Mouse (Mus musculus) forebrain, embryonic 16.5 days (tissue): ENCODE measurements at regions not wholly inside any gene's neighbourhood (a gene's known extent, or its start where the extent isn't known, plus 50 kb on each side); places are given as distances from the start of the nearest gene placed in this dataset.

Experiments
- ATAC-seq: fragments of 200-750 bp; cut with Nextera tagmentation; 2 replicates; pipeline ENCODE4 v1.8.0; 2017; ENCODE audit warnings: mild to moderate bottlenecking, moderate library complexity
- H3K27ac ChIP-seq: fragments of 300-500 bp; sonication (generic); 2 replicates; pipeline ENCODE4 v1.5.1; 2014; ENCODE audit warnings: low read length, control low read depth
- H3K27me3 ChIP-seq: fragments of 300-500 bp; sonication (generic); replicated peaks from 2 replicates; pipeline ENCODE4 v1.6.1; 2014; ENCODE audit warnings: low read length; ENCODE audit not compliant: control insufficient read depth, insufficient read depth
- H3K36me3 ChIP-seq: fragments of 300-500 bp; sonication (generic); 2 replicates; pipeline ENCODE4 v1.6.1; 2014; ENCODE audit not compliant: control insufficient read depth, insufficient read depth
- H3K4me1 ChIP-seq: fragments of 300-500 bp; sonication (generic); replicated peaks from 2 replicates; pipeline ENCODE4 v1.6.1; 2014; ENCODE audit warnings: low read length; ENCODE audit not compliant: control insufficient read depth, insufficient read depth
- H3K4me2 ChIP-seq: fragments of 300-500 bp; sonication (generic); 2 replicates; pipeline ENCODE4 v1.6.1; 2014; ENCODE audit warnings: mild to moderate bottlenecking, low read length, control low read depth
- H3K4me3 ChIP-seq: fragments of 300-500 bp; sonication (generic); replicated peaks from 2 replicates; pipeline ENCODE4 v1.5.1; 2014; ENCODE audit warnings: mild to moderate bottlenecking, low read length, control low read depth
- H3K9ac ChIP-seq: fragments of 300-500 bp; sonication (generic); replicated peaks from 2 replicates; pipeline ENCODE4 v1.6.1; 2014; ENCODE audit warnings: low read depth, low read length, control low read depth
- H3K9me3 ChIP-seq: fragments of 300-500 bp; sonication (generic); 2 replicates; pipeline ENCODE4 v1.6.1; 2016; ENCODE audit warnings: low read length; ENCODE audit not compliant: control insufficient read depth
- WGBS: fragments of 180-500 bp; shearing (Covaris S2); extraction: QIAGEN DNeasy Blood & Tissue Kit; methylation state at CpG from one replicate; pipeline ENCODE4 v1.1.7; 2014; 5-methylcytosine and 5-hydroxymethylcytosine counted together

DNA sequence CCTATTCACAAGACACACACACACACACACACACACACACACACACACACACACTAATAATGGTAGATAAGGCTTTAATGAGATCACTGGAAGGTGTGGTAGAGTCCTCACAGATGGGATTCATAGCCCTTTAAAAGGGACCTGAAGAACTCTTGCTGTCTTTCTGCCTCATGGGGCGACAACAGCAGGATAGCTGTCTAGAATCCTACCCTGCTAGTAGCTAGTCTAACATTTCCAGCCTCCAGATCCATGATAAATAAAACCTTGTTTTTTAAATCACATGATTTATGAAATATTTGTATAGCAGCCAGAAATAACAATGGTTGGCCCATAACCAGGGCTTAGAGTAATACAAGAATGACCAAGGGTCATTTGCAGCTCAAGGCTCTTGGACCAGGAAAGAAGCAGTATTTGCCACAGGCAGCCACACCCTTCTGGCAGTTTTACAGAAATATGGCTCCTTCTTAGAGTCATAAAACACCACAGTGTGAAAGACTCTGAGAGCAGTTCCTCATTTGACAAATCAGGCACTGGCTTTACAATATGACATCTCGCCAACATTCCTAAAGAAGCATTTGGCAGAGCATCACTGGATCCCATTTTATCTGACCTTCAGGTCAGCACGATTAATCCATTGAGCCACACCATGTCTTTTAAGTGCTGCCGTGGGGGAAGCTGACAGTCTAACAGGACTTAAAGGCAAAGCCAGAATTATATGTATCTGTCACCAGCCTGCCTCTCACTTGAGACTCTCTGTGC, 340.9 kb upstream of the Apob start:
- no peaks in the 10 kb centered on the region for H3K9me3 ChIP-seq
- H3K27me3 ChIP-seq = no peaks in the 10 kb centered on the region
- H3K9ac ChIP-seq = no peak overlapping the region
- 80% methylated on average over 4 of the region's 4 CpGs for WGBS
- H3K4me2 ChIP-seq = no peak overlapping the region
- no peak overlapping the region for H3K27ac ChIP-seq
- no peaks in the 10 kb centered on the region for H3K4me1 ChIP-seq
- no peak overlapping the region for H3K4me3 ChIP-seq
- ATAC-seq = no peak
- no peaks in the 10 kb centered on the region for H3K36me3 ChIP-seq

DNA sequence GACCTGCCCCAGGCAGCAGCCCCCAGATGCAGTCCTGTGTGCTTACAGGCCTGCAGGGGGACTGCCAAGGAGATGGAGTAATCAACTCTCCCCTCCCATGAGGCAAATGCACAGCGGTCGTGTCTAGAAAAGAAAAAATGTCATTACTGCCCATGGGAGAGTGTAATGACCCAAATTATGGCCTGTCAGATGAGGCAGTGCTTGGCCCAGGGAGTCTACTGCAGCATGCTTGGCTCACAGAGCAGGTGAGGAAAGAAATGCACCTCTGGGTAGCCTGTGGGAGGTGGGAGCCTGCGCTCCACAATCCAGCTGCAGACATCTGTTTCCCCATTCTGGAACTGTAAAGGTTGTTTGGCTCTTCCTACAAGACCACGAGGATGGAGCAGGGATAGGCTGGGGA, 339.8 kb upstream of the Apob start:
- no peak for ATAC-seq
- WGBS = 76% methylated on average over 4 of the region's 4 CpGs
- Histone ChIP-seq H3K27me3 (no peaks in the 10 kb centered on the region), H3K36me3 (no peaks in the 10 kb centered on the region), H3K27ac (no peak overlapping the region), H3K9ac (no peak overlapping the region), H3K4me3 (no peak overlapping the region), H3K4me2 (no peak overlapping the region), H3K4me1 (no peaks in the 10 kb centered on the region), H3K9me3 (no peaks in the 10 kb centered on the region)

DNA sequence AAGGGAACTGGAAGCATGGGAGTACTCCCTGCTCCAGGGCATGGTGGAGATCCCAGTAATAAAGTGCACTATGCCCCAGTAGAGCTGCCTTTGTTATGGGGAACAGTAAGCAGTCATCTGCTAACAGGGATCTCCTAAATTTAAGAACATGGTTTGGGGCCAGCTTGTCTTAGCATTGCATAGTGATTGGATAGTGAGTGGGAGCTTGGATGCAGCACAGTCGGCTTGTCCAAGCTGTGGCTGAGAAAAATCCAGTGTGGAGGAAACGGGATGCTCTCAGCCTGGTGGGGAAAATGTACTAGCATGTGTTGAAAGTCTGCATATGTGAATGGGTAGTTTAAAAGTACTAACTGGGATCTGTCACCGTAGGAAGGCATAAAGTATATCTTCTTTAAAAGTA, 326.6 kb upstream of the Apob start:
- Histone ChIP-seq H3K27ac (no peak overlapping the region), H3K27me3 (no peaks in the 10 kb centered on the region), H3K4me2 (no peak overlapping the region), H3K36me3 (no peaks in the 10 kb centered on the region), H3K9me3 (no peaks in the 10 kb centered on the region), H3K4me3 (no peak overlapping the region), H3K4me1 (no peaks in the 10 kb centered on the region), H3K9ac (no peak overlapping the region)
- ATAC-seq = no peak
- WGBS = 97% methylated on average over 3 of the region's 3 CpGs

DNA sequence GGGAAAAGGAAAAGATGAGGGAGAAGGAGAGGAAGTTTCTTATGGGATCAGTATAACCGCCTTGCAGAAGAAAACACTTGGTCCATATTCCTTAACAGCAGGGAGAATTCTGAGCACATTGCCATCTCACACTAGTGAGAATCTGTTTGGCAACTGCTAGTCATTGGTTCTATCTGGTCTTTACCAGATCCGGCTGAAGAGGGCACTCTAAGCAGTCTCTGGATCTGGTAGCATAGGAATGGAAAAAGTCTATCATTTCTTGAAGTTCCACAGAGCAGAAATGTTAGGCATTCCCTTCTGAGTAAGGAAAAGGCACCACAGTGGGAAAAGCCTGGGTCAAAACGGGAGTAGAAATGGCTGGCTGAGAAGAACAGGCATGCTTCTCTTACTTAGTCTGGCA, 315.4 kb upstream of the Apob start:
- 54% methylated on average over 3 of the region's 3 CpGs for WGBS
- Histone ChIP-seq H3K9ac (no peak overlapping the region), H3K9me3 (no peaks in the 10 kb centered on the region), H3K4me2 (no peak overlapping the region), H3K36me3 (no peaks in the 10 kb centered on the region), H3K27ac (no peak overlapping the region), H3K4me3 (no peak overlapping the region), H3K27me3 (no peaks in the 10 kb centered on the region), H3K4me1 (no peaks in the 10 kb centered on the region)
- ATAC-seq = no peak

DNA sequence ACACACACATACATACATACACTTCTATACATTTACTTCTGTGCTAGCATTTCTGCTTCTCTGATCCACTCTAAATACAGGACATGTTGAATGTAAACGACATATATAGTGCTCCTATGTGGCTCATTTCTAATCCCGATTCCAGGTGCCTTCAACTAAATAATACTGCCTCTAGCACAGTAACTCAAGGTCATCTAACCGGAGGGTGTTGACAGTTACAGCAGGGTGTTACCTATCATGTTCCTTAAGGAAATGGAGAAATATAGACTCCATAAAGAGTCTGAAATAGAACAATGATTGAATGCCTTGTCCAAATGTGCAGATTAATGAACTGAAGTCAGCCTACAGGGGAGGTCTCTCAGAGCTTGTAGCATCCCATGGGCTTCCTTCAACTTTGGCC, 307.3 kb upstream of the Apob start:
- no peaks in the 10 kb centered on the region for H3K27me3 ChIP-seq
- H3K36me3 ChIP-seq = no peaks in the 10 kb centered on the region
- H3K9me3 ChIP-seq = no peaks in the 10 kb centered on the region
- ATAC-seq = no peak
- H3K4me2 ChIP-seq = no peak overlapping the region
- 94% methylated on average over 3 of the region's 3 CpGs for WGBS
- H3K4me1 ChIP-seq = no peaks in the 10 kb centered on the region
- H3K9ac ChIP-seq = no peak overlapping the region
- H3K27ac ChIP-seq = no peak overlapping the region
- no peak overlapping the region for H3K4me3 ChIP-seq

DNA sequence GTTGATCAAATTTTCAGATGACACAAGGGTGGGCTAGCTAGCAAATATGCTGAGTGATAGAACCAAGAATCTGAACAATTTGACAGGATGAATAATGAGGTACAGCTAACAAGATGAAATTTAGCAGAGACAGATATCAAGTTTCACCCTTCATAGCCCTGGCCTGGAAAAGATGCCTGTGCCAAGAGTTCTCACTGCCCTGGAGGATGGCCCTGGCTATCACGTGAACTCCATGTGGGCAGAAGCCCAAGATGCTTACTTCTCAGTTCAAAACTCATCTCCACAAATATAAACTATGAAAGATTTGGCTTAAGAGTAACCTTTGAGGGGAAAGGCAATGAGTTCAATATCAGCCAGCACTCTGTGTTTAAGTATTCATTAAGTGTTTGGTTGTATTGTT, 306.9 kb upstream of the Apob start:
- Histone ChIP-seq H3K27me3 (no peaks in the 10 kb centered on the region), H3K36me3 (no peaks in the 10 kb centered on the region), H3K9ac (no peak overlapping the region), H3K9me3 (no peaks in the 10 kb centered on the region), H3K4me2 (no peak overlapping the region), H3K4me1 (no peaks in the 10 kb centered on the region), H3K27ac (no peak overlapping the region), H3K4me3 (no peak overlapping the region)
- ATAC-seq = no peak
- WGBS = 90% methylated on average over 1 of the region's 1 CpGs

DNA sequence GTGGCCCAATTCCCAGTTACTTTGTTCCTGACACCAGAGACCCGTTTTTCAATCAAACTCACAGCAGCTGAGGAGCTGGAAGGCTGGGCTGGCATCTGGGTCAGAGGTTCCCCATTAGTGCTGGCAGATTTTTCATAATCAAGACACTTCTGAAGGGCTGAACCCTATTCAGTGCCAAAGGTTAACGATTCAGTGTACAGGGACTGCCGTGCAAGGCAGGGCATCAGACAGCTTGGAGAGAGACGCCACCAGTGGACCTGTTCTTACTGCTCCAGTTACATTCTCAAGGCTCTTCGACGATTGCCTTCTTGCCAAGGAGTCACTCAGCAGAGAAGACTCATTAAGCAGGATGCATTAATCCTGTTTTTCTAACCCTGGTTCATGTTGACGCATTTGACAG, 285.5 kb upstream of the Apob start:
- H3K4me3 ChIP-seq = no peak overlapping the region
- no peak overlapping the region for H3K4me2 ChIP-seq
- ATAC-seq = no peak
- 35% methylated on average over 7 of the region's 7 CpGs for WGBS
- no peak overlapping the region for H3K9ac ChIP-seq
- H3K27me3 ChIP-seq = no peaks in the 10 kb centered on the region
- no peaks in the 10 kb centered on the region for H3K36me3 ChIP-seq
- no peaks in the 10 kb centered on the region for H3K4me1 ChIP-seq
- no peaks in the 10 kb centered on the region for H3K9me3 ChIP-seq
- no peak overlapping the region for H3K27ac ChIP-seq

DNA sequence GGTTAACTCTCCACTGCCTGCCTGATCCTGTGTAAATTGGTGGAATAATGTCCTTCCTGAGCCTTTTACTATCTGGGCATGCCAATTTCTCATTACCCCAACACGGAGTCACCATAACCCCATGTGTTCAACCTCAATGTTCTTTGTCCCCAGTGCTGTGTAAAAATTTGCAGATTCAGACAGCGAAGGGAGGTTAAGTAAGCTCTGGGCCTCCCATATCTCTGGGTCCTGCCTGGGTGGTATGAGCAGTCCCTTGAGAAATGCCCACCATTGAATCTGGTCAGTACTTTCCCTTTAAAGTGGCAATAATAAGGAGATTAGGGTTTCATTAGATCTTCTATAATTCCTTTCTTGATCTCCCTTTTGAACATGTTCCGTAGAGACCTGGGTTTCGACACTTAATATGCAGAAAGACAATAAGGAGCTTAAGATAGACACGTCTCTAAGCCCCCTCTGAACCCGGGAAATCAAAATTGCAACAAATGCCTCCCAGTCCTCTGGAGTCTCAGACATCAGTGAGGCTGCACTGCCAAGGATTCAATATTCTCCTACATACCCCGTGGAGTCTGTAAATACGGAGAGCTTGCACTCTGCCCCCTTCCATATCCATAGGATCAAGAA, 279.0 kb upstream of the Apob start:
- Histone ChIP-seq H3K9me3 (no peaks in the 10 kb centered on the region), H3K36me3 (no peaks in the 10 kb centered on the region), H3K27ac (no peak overlapping the region), H3K4me3 (no peak overlapping the region), H3K9ac (no peak overlapping the region), H3K27me3 (no peaks in the 10 kb centered on the region), H3K4me1 (no peaks in the 10 kb centered on the region), H3K4me2 (no peak overlapping the region)
- 28% methylated on average over 8 of the region's 8 CpGs for WGBS
- ATAC-seq = no peak

DNA sequence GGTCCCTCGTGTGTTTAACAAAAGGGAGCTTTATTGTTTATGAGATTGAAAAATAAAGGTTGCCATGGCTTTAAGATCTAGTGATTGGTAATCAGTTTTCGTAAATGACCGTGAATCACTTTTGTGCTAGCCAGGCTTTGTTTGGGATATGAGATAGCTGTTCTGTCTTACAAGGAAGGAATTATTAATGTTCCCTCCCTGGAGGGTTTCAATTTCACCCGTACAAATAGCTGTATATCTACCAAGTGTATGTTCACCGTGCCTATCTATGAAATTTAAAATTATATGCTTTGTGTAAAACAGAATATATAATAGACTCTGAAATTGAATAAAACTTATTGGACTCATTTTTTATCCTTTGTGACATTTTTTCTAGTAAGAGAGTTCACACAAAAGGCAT, 268.3 kb upstream of the Apob start:
- H3K4me2 ChIP-seq = no peak overlapping the region
- no peaks in the 10 kb centered on the region for H3K36me3 ChIP-seq
- 47% methylated on average over 5 of the region's 5 CpGs for WGBS
- H3K4me3 ChIP-seq = no peak overlapping the region
- no peak for ATAC-seq
- no peaks in the 10 kb centered on the region for H3K4me1 ChIP-seq
- no peak overlapping the region for H3K27ac ChIP-seq
- H3K27me3 ChIP-seq = no peaks in the 10 kb centered on the region
- no peaks in the 10 kb centered on the region for H3K9me3 ChIP-seq
- no peak overlapping the region for H3K9ac ChIP-seq

DNA sequence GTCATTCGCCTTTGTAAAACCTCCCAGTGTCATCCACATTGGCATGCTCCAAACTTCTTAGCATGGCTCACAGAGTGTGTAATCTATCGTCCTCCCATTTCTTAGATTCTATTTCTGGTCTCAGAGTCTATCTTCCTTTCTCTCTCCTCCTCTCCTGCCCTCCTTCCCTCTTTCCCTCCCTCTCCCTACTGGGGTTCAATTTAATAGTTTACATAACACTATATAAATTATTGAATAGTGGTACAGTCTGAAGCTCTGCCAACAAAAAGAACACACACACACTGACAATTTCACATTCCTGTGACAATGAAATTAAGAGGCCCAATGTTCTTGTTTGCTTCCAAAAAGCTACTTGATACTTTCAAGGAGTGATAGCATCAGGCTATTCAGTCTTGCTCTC, 267.6 kb upstream of the Apob start:
- H3K27ac ChIP-seq = no peak overlapping the region
- no peaks in the 10 kb centered on the region for H3K27me3 ChIP-seq
- no peak overlapping the region for H3K4me3 ChIP-seq
- no peak overlapping the region for H3K9ac ChIP-seq
- H3K4me1 ChIP-seq = no peaks in the 10 kb centered on the region
- H3K4me2 ChIP-seq = no peak overlapping the region
- WGBS = 80% methylated on average over 2 of the region's 2 CpGs
- no peaks in the 10 kb centered on the region for H3K36me3 ChIP-seq
- H3K9me3 ChIP-seq = no peaks in the 10 kb centered on the region
- no peak for ATAC-seq
